Mouse (Mus musculus) MEL (cell line): Measurements from ENCODE around the gene Trim10. TPM values are rescaled to one million over a fixed set of nuclear protein-coding genes. Genes with fewer than 3 reads are reported as not detected.

ENCODE experiments used
- DNase-seq: peaks from one replicate; pipeline ENCODE4 v3.0.0; 2011; ENCODE audit warnings: low read depth, low spot score
- H3K27ac ChIP-seq: 2 replicates; pipeline ENCODE4 v1.5.1; 2012; ENCODE audit warnings: low read depth, mild to moderate bottlenecking, control low read depth, low read length, moderate library complexity; ENCODE audit not compliant: control insufficient read depth
- H3K27me3 ChIP-seq, 2 experiments: fragments of 150-350 bp in 1 of 2; sonication (generic) in 1 of 2; 2 replicates each; pipeline ENCODE4 v1.6.1; 2012; ENCODE audit warnings: low read length in 2 of 2, mild to moderate bottlenecking in 2 of 2, improper control_type of control experiment in 1 of 2, moderate library complexity in 1 of 2; ENCODE audit not compliant: insufficient read depth in 2 of 2, control insufficient read depth in 1 of 2
- H3K36me3 ChIP-seq, 2 experiments: 2 replicates each; pipeline ENCODE4 v1.6.1; 2012 to 2014; ENCODE audit warnings: low read length in 2 of 2, improper control_type of control experiment in 1 of 2, inconsistent platforms in 1 of 2, mild to moderate bottlenecking in 1 of 2; ENCODE audit not compliant: insufficient read depth in 2 of 2, control insufficient read depth in 1 of 2
- H3K4me1 ChIP-seq, 2 experiments: fragments of 150-350 bp in 1 of 2; sonication (generic) in 1 of 2; 2 replicates each; pipeline ENCODE4 v1.6.1; 2012; ENCODE audit warnings: low read length in 2 of 2, improper control_type of control experiment in 1 of 2, mild to moderate bottlenecking in 1 of 2; ENCODE audit not compliant: insufficient read depth in 2 of 2, control insufficient read depth in 1 of 2
- H3K4me3 ChIP-seq, 2 experiments: fragments of 150-350 bp in 1 of 2; sonication (generic) in 1 of 2; 2 replicates each; pipeline ENCODE4 v1.5.1; 2012; ENCODE audit warnings: low read depth in 2 of 2, low read length in 2 of 2, mild to moderate bottlenecking in 2 of 2, moderate library complexity in 2 of 2, control low read depth in 1 of 2, improper control_type of control experiment in 1 of 2; ENCODE audit not compliant: control insufficient read depth in 1 of 2, insufficient read depth in 1 of 2
- H3K79me2 ChIP-seq: 2 replicates; pipeline ENCODE4 v1.6.1; 2012; ENCODE audit warnings: mild to moderate bottlenecking, low read length, moderate library complexity; ENCODE audit not compliant: control insufficient read depth, poor library complexity, insufficient read depth
- H3K9ac ChIP-seq: 2 replicates; pipeline ENCODE4 v1.6.1; 2012; ENCODE audit warnings: low read depth, mild to moderate bottlenecking, control low read depth, low read length, moderate library complexity; ENCODE audit not compliant: control insufficient read depth, poor library complexity, severe bottlenecking
- H3K9me3 ChIP-seq: fragments of 150-350 bp; sonication (generic); replicated peaks from 2 replicates; pipeline ENCODE4 v1.6.1; 2012; ENCODE audit warnings: mild to moderate bottlenecking, low read length, improper control_type of control experiment, moderate library complexity; ENCODE audit not compliant: insufficient read depth
- CHD1 ChIP-seq: IDR thresholded peaks from 2 replicates; pipeline ENCODE4 v1.6.1; 2012; ENCODE audit warnings: low read depth, mild to moderate bottlenecking, inconsistent platforms, low read length, improper control_type of control experiment
- CTCF ChIP-seq, 3 experiments: IDR thresholded peaks in 2 of 3; conservative IDR thresholded peaks in 1 of 3; 2 replicates each; pipeline ENCODE4 v1.5.1; 2011 to 2012; ENCODE audit warnings: low read length in 3 of 3, low read depth in 2 of 3, mild to moderate bottlenecking in 2 of 3, improper control_type of control experiment in 1 of 3, inconsistent platforms in 1 of 3, mixed read lengths in 1 of 3, moderate library complexity in 1 of 3; ENCODE audit not compliant: control insufficient read depth in 1 of 3, insufficient read depth in 1 of 3, poor library complexity in 1 of 3, severe bottlenecking in 1 of 3
- EP300 ChIP-seq, 2 experiments: IDR thresholded peaks; 2 replicates each; pipeline ENCODE4 v1.6.1; 2011; ENCODE audit warnings: improper control_type of control experiment in 2 of 2, low read length in 2 of 2, low read depth in 1 of 2, mild to moderate bottlenecking in 1 of 2
- GATA1 ChIP-seq: IDR thresholded peaks from 2 replicates; pipeline ENCODE4 v1.6.1; 2011; ENCODE audit warnings: low read depth, low read length, improper control_type of control experiment
- JUND ChIP-seq: IDR thresholded peaks from 2 replicates; pipeline ENCODE4 v1.6.1; 2011; ENCODE audit warnings: low read depth, mild to moderate bottlenecking, improper control_type of control experiment, low read length
- MAFK ChIP-seq: IDR thresholded peaks from 2 replicates; pipeline ENCODE4 v1.6.1; 2011; ENCODE audit warnings: low read depth, mild to moderate bottlenecking, low read length, improper control_type of control experiment, borderline replicate concordance
- NELFE ChIP-seq: IDR thresholded peaks from 2 replicates; pipeline ENCODE4 v1.6.1; 2011; ENCODE audit warnings: low read depth, low read length, improper control_type of control experiment
- POLR2AphosphoS2 ChIP-seq: IDR thresholded peaks from 2 replicates; pipeline ENCODE4 v1.6.1; 2011; ENCODE audit warnings: low read length, improper control_type of control experiment
- POLR2AphosphoS5 ChIP-seq: IDR thresholded peaks from 2 replicates; pipeline ENCODE4 v1.6.1; 2012; ENCODE audit warnings: low read depth, borderline replicate concordance, mild to moderate bottlenecking, inconsistent platforms, low read length, moderate library complexity, mixed read lengths
- RAD21 ChIP-seq: IDR thresholded peaks from 2 replicates; pipeline ENCODE4 v1.6.1; 2011; ENCODE audit warnings: mild to moderate bottlenecking, low read depth, low read length, improper control_type of control experiment
- RCOR1 ChIP-seq: IDR thresholded peaks from 2 replicates; pipeline ENCODE4 v1.6.1; 2012; ENCODE audit warnings: low read depth, mild to moderate bottlenecking, inconsistent platforms, low read length, improper control_type of control experiment
- SIN3A ChIP-seq: IDR thresholded peaks from 2 replicates; pipeline ENCODE4 v1.6.1; 2012; ENCODE audit warnings: low read length, improper control_type of control experiment, inconsistent platforms
- SMC3 ChIP-seq: IDR thresholded peaks from 2 replicates; pipeline ENCODE4 v1.6.1; 2011; ENCODE audit warnings: low read depth, low read length, improper control_type of control experiment
- TAL1 ChIP-seq: IDR thresholded peaks from 2 replicates; pipeline ENCODE4 v1.6.1; 2012; ENCODE audit warnings: mild to moderate bottlenecking, inconsistent platforms, low read length, moderate library complexity, mixed read lengths
- TCF12 ChIP-seq: IDR thresholded peaks from 2 replicates; pipeline ENCODE4 v1.6.1; 2014; ENCODE audit warnings: low read depth, mild to moderate bottlenecking, inconsistent platforms, low read length, improper control_type of control experiment, moderate library complexity
- UBTF ChIP-seq: IDR thresholded peaks from 2 replicates; pipeline ENCODE4 v1.6.1; 2012; ENCODE audit warnings: low read depth, mild to moderate bottlenecking, inconsistent platforms, low read length, improper control_type of control experiment, moderate library complexity, borderline replicate concordance; ENCODE audit not compliant: insufficient read depth
- USF1 ChIP-seq: IDR thresholded peaks from 2 replicates; pipeline ENCODE4 v1.6.1; 2014; ENCODE audit warnings: low read depth, mild to moderate bottlenecking, inconsistent platforms, low read length, improper control_type of control experiment, moderate library complexity
- USF2 ChIP-seq, 2 experiments: IDR thresholded peaks; 2 replicates each; pipeline ENCODE4 v1.6.1; 2011 to 2012; ENCODE audit warnings: improper control_type of control experiment in 2 of 2, low read length in 2 of 2, borderline replicate concordance in 1 of 2, inconsistent platforms in 1 of 2, low read depth in 1 of 2, mild to moderate bottlenecking in 1 of 2; ENCODE audit not compliant: insufficient read depth in 1 of 2
- ZC3H11A ChIP-seq: IDR thresholded peaks from 2 replicates; pipeline ENCODE4 v1.6.1; 2012; ENCODE audit warnings: low read depth, mild to moderate bottlenecking, inconsistent platforms, low read length, improper control_type of control experiment
- ZNF384 ChIP-seq: IDR thresholded peaks from 2 replicates; pipeline ENCODE4 v1.6.1; 2012; ENCODE audit warnings: low read depth, mild to moderate bottlenecking, inconsistent platforms, low read length, improper control_type of control experiment
- polyA plus RNA-seq, 2 experiments: library from polyadenylated mRNA; stranded (reverse) in 1 of 2; unstranded in 1 of 2; fragments of >175 nt in 1 of 2; fragments of >200 nt in 1 of 2; gene quantifications; 2 replicates each; pipeline versions ENCODE4 v1.2.1 to v1.2.4; 2012; ENCODE audit warnings: low replicate concordance in 2 of 2, low read depth in 1 of 2; ENCODE audit not compliant: insufficient read length in 2 of 2, insufficient read depth in 1 of 2, missing spikeins in 1 of 2
- total RNA-seq: library from RNA; depleted of rRNA; stranded (reverse); fragments of 300-350 nt; gene quantifications from 2 replicates; pipeline ENCODE4 v1.2.3, GENCODE M21; 2012

Gene Trim10
- total and polyA plus RNA-seq, 3 experiments: 30.2 to 30.4 TPM; not detected in 1

DNA sequence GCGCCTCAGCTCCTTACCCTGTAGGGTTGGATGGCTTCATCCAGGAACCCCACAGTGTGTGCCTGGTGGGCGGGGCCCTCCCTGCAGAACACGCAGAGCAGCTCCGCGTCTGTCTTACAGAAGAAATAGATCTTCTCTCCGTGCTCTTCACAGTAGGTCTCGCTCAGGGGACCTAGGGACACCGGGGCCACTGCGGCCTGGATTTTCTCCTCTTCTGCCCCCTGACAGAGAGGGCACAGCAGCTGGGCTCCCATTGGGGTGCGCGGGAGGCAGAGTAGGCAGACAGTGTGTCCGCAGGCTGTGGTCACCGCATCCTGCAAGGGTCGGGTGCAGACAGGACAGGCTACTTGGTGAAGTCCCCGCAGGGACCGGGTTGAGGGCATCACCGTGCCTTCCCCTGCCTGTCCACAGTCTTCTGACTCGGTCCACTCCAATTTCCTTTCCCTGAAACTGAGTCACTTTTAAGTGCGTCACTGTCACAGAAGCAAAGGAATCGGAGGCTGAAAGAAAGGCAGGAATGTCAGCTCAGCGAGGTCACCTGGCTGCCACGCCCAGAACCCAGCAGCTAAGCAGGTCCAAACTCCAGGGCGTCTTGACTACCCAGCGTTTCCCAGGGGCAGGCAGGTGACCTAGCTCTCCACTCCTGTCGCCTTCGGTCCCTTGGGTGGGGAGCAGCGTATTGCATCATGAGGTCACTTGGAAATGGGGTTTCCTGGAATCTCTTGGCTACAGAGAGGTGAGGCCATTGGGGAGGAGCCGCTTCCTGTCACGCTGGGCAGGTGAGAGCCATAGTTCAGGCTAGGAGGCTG is 2.5 kb upstream of the Trim10 start, which contains the start of gene Trim15:
Gene Trim15, minus strand, starts transcription at position 492 of the 809 bp plus-strand sequence.
- H3K4me3 ChIP-seq: no peak within 1 kb of the TSS

DNA sequence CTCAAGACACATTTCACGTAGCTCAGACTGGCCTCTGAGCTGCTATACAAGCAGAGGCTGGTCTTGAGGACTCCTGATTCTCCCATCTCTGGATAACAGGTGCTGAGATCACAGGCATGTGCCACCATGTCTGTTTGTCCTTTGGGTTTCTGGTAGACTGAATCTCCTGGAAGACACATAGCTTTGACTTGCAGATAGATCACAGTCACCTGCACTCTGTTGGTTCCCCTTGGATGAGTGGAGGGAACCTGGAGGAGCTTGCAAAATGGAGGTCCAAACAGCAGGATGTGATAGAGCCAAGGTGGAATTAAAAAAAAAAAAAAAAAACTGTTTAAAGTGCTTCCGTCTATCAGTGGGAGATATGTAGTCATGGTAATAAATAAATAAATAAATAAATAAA is 538 bp upstream of the Trim10 start:
- Histone ChIP-seq H3K36me3 (peaks cover 0 to 4% of the 10 kb centered on the region in 2 experiments; a peak in 2 of 4 replicates), H3K9ac (no peak overlapping the region), H3K4me1 (peaks cover 0 to 4% of the 10 kb centered on the region in 2 experiments; a peak in 2 of 4 replicates), H3K9me3 (no peaks in the 10 kb centered on the region), H3K27ac (peak overlapping the region; percentile 71), H3K27me3 (no peaks in the 10 kb centered on the region), H3K4me3 (no peak overlapping the region), H3K79me2 (peaks cover 7% of the 10 kb centered on the region)
- DNase-seq: no peak
- TF ChIP-seq UBTF: no peak
- TF ChIP-seq ZC3H11A: no peak
- TF ChIP-seq SIN3A: no peak
- TF ChIP-seq JUND: no peak
- no peak for TF ChIP-seq CTCF (IDR thresholded peaks at IDR 0.05 in 2 of 3, conservative IDR thresholded peaks at IDR 0.05 in 1 of 3; ENCODE audit: control insufficient read depth in 1 of 3, insufficient read depth in 1 of 3, low read depth in 2 of 3, low read length in 3 of 3, poor library complexity in 1 of 3, severe bottlenecking in 1 of 3)
- TF ChIP-seq ZNF384: no peak
- no peak for TF ChIP-seq GATA1
- TF ChIP-seq TAL1: no peak

More for the DNA sequence above, 2.5 kb upstream of the Trim10 start, which contains the start of gene Trim15:
- TF ChIP-seq GATA1: no peak
- no peak for TF ChIP-seq POLR2AphosphoS5
- H3K79me2 ChIP-seq: peaks cover 7% of the 10 kb centered on the region
- peaks cover 0 to 4% of the 10 kb centered on the region in 2 experiments; a peak in 2 of 4 replicates for H3K36me3 ChIP-seq
- no peaks in the 10 kb centered on the region for H3K9me3 ChIP-seq
- no peaks in the 10 kb centered on the region for H3K27me3 ChIP-seq
- H3K27ac ChIP-seq: no peak within 1 kb of the TSS
- no peak within 1 kb of the TSS for H3K9ac ChIP-seq
- no peak for DNase-seq
- peaks cover 0 to 4% of the 10 kb centered on the region in 2 experiments; a peak in 2 of 4 replicates for H3K4me1 ChIP-seq

DNA sequence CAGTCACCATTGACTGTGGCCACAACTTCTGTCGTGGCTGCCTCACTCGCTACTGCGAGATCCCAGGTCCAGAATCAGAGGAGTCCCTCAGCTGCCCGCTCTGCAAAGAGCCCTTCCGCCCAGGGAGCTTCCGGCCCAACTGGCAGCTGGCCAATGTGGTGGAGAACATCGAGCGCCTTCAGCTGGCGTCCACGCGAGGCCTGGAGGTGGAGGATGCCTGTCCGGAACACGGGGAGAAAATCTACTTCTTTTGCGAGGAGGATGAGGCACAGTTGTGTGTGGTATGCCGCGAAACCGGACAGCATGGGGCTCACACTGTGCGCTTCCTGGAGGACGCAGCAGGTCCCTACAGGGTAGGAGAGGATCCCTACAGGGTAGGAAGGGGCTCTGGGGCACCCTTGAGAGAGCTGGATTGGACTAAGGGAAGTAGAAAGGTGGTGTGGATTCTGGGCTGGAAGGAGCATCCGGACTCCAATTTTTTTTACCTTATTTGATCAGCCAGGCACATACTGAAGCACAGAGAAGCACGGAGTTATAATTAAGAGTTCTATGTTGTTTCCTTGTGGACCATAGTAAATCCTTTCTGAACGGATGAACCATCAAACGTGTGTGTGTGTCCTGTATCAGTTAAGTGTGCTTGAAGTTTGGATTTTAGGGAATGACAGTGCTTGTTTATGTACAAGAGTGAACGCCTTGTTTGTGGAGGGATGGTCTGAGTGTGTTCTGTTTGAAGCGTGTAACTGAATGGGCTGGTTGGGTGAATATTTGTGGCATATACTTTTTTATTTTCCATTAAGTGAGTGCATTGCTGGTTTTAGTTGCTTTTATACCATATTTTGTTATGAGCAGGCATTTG is 809 bp downstream of the Trim10 start:
- H3K79me2 ChIP-seq: peaks cover 7% of the 10 kb centered on the region
- H3K9me3 ChIP-seq: no peaks in the 10 kb centered on the region
- peak; percentile 78 for DNase-seq
- peaks cover 0 to 4% of the 10 kb centered on the region in 2 experiments; a peak in 2 of 4 replicates for H3K4me1 ChIP-seq
- no peaks in the 10 kb centered on the region for H3K27me3 ChIP-seq
- H3K9ac ChIP-seq: peak overlapping the region; percentile 79
- H3K4me3 ChIP-seq: peak overlapping the region; percentile 71 to 80
- H3K36me3 ChIP-seq: peaks cover 0 to 4% of the 10 kb centered on the region in 2 experiments; a peak in 2 of 4 replicates
- peak overlapping the region; percentile 89 for H3K27ac ChIP-seq
- TF ChIP-seq ZC3H11A (no peak), JUND (no peak), CHD1 (no peak), TCF12 (0 out of 2 replicates have a peak, but pooled peaks have one; percentile 8), MAFK (no peak), POLR2AphosphoS2 (no peak), UBTF (no peak), USF1 (no peak), RAD21 (no peak), SIN3A (no peak), USF2 (IDR thresholded peaks at IDR 0.05; ENCODE audit: borderline replicate concordance in 1 of 2, insufficient read depth in 1 of 2, low read depth in 1 of 2, low read length in 2 of 2) (no peak), NELFE (0 out of 2 replicates have a peak, but pooled peaks have one; percentile 28), POLR2AphosphoS5 (no peak), EP300 (IDR thresholded peaks at IDR 0.05; ENCODE audit: low read depth in 1 of 2, low read length in 2 of 2) (no peak), RCOR1 (no peak), SMC3 (no peak)
